In genomic region chr12:99248606-99249005, GRCm38 (mm10) we compare ENCODE assay signal across 29 mouse cellular contexts.
"Had no signal": no experiment of that assay in that cellular context is flagged by ENCODE, and none has a peak within 500 bp of the region (broad histone marks: within the 10 kb centered on the region; RNA-seq: fewer than 3 reads in every experiment).

No protein-coding gene starts in this region.

- DNase-seq: left cerebral cortex, postnatal 4 days; liver; liver, embryonic 13.5 days; liver, postnatal 0 days; lung, adult 18-20 months; lung, adult 2 months; lung, embryonic 14.5 days; lung, postnatal 10 days; lung, postnatal 14 days; lung, postnatal 36 days; lung, postnatal 4 days; midbrain, embryonic 14.5 days had no signal

- H3K27me3 ChIP-seq: limb, embryonic 12.5 days; limb, embryonic 13.5 days; limb, embryonic 15.5 days; liver, embryonic 12.5 days; liver, embryonic 13.5 days; liver, embryonic 15.5 days; lung, embryonic 15.5 days; megakaryocyte, embryonic 14.5 days; midbrain, embryonic 12.5 days; midbrain, embryonic 13.5 days; midbrain, embryonic 15.5 days had no signal

- ATAC-seq: liver, embryonic 12.5 days; liver, postnatal 0 days; lung, postnatal 0 days; midbrain, embryonic 13.5 days; midbrain, embryonic 15.5 days; midbrain, embryonic 16.5 days had no signal

- H3K4me1 ChIP-seq: limb, embryonic 10.5 days; lung, embryonic 15.5 days had no signal

- H3K27ac ChIP-seq: limb, embryonic 10.5 days; limb, embryonic 12.5 days; limb, embryonic 13.5 days; limb, embryonic 15.5 days; liver, embryonic 12.5 days; liver, embryonic 13.5 days; liver, embryonic 14.5 days; liver, embryonic 15.5 days; lung, embryonic 15.5 days; macrophage; midbrain, embryonic 10.5 days; midbrain, embryonic 12.5 days; midbrain, embryonic 13.5 days; midbrain, embryonic 15.5 days had no signal

- H3K4me3 ChIP-seq: limb, embryonic 10.5 days; limb, embryonic 12.5 days; limb, embryonic 13.5 days; limb, embryonic 15.5 days; liver, embryonic 12.5 days; liver, embryonic 13.5 days; liver, embryonic 15.5 days; lung, embryonic 15.5 days; megakaryocyte, embryonic 14.5 days; midbrain, embryonic 10.5 days; midbrain, embryonic 12.5 days; midbrain, embryonic 13.5 days; midbrain, embryonic 15.5 days; myocyte had no signal
